Mouse (Mus musculus): ENCODE results near the gene Spata32. TPM values are rescaled to one million over a fixed set of nuclear protein-coding genes. Genes with fewer than 3 reads are reported as not detected.

The Spata32 gene
- polyA plus RNA-seq, 1 experiment from 2014 or later, result 0.40 TPM

- ATAC-seq (ENCODE audit: low FRiP score), result no peak
- H3K36me3 ChIP-seq, result no peaks in the 10 kb centered on the region
Measured at GRCm38 (mm10) chr11:103260034-103260433, 41.8 kb upstream of the Spata32 start.

GRCm38 (mm10) chr11:103257938-103258481 lies 39.8 kb upstream of the Spata32 start:
- no peak overlapping the region for H3K4me2 ChIP-seq
- no peak overlapping the region for H3K9ac ChIP-seq
- no peak overlapping the region for H3K4me3 ChIP-seq
- H3K27ac ChIP-seq, result no peak overlapping the region
- H3K27me3 ChIP-seq, result no peaks in the 10 kb centered on the region
- H3K4me1 ChIP-seq (replicated peaks), result peaks cover 24% of the 10 kb centered on the region
- no peaks in the 10 kb centered on the region for H3K36me3 ChIP-seq
- H3K9me3 ChIP-seq, result no peaks in the 10 kb centered on the region
- no peak for ATAC-seq (ENCODE audit: low FRiP score)
- WGBS, result 95% methylated on average over 4 of the region's 4 CpGs

More at GRCm38 (mm10) chr11:103260034-103260433, 41.8 kb upstream of the Spata32 start:
- H3K27me3 ChIP-seq, result no peaks in the 10 kb centered on the region
- no peak overlapping the region for H3K27ac ChIP-seq
- 94% methylated on average over 5 of the region's 5 CpGs for WGBS
- no peak overlapping the region for H3K4me2 ChIP-seq
- no peak overlapping the region for H3K9ac ChIP-seq
- peaks cover 39% of the 10 kb centered on the region for H3K4me1 ChIP-seq (replicated peaks)
- no peak overlapping the region for H3K4me3 ChIP-seq
- H3K9me3 ChIP-seq, result no peaks in the 10 kb centered on the region

GRCm38 (mm10) chr11:103253605-103254004 lies 35.4 kb upstream of the Spata32 start:
- Histone ChIP-seq H3K27ac (no peak overlapping the region), H3K9me3 (no peaks in the 10 kb centered on the region), H3K4me1 (replicated peaks) (peaks cover 18% of the 10 kb centered on the region), H3K9ac (no peak overlapping the region), H3K27me3 (no peaks in the 10 kb centered on the region), H3K36me3 (no peaks in the 10 kb centered on the region), H3K4me2 (no peak overlapping the region), H3K4me3 (no peak overlapping the region)
- ATAC-seq (ENCODE audit: low FRiP score), result no peak
- WGBS, result 92% methylated on average over 5 of the region's 5 CpGs

GRCm38 (mm10) chr11:103252380-103252779 lies 34.1 kb upstream of the Spata32 start:
- H3K4me3 ChIP-seq, result no peak overlapping the region
- H3K36me3 ChIP-seq, result no peaks in the 10 kb centered on the region
- 93% methylated on average over 5 of the region's 5 CpGs for WGBS
- no peak for ATAC-seq (ENCODE audit: low FRiP score)
- no peak overlapping the region for H3K9ac ChIP-seq
- H3K9me3 ChIP-seq, result no peaks in the 10 kb centered on the region
- H3K27ac ChIP-seq, result no peak overlapping the region
- no peak overlapping the region for H3K4me2 ChIP-seq
- peaks cover 30% of the 10 kb centered on the region for H3K4me1 ChIP-seq (replicated peaks)
- no peaks in the 10 kb centered on the region for H3K27me3 ChIP-seq

GRCm38 (mm10) chr11:103250324-103250723 lies 32.1 kb upstream of the Spata32 start:
- H3K9me3 ChIP-seq, result no peaks in the 10 kb centered on the region
- no peaks in the 10 kb centered on the region for H3K36me3 ChIP-seq
- ATAC-seq (ENCODE audit: low FRiP score), result no peak
- H3K4me3 ChIP-seq, result no peak overlapping the region
- H3K27me3 ChIP-seq, result no peaks in the 10 kb centered on the region
- no peak overlapping the region for H3K27ac ChIP-seq
- no peak overlapping the region for H3K9ac ChIP-seq
- H3K4me2 ChIP-seq, result no peak overlapping the region
- peaks cover 41% of the 10 kb centered on the region for H3K4me1 ChIP-seq (replicated peaks)
- 99% methylated on average over 3 of the region's 3 CpGs for WGBS

- no peaks in the 10 kb centered on the region for H3K9me3 ChIP-seq
- H3K27ac ChIP-seq, result no peak overlapping the region
- WGBS, result 69% methylated on average over 6 of the region's 6 CpGs
- no peak for ATAC-seq (ENCODE audit: low FRiP score)
- H3K4me3 ChIP-seq, result no peak overlapping the region
- no peak overlapping the region for H3K4me2 ChIP-seq
- H3K36me3 ChIP-seq, result no peaks in the 10 kb centered on the region
- peaks cover 48% of the 10 kb centered on the region for H3K4me1 ChIP-seq (replicated peaks)
- H3K27me3 ChIP-seq, result no peaks in the 10 kb centered on the region
- no peak overlapping the region for H3K9ac ChIP-seq
Measured at GRCm38 (mm10) chr11:103249509-103249908, 31.3 kb upstream of the Spata32 start.

- ATAC-seq (ENCODE audit: low FRiP score), result no peak
- H3K4me1 ChIP-seq (replicated peaks), result peaks cover 48% of the 10 kb centered on the region
Measured at GRCm38 (mm10) chr11:103248837-103249236, 30.6 kb upstream of the Spata32 start.

GRCm38 (mm10) chr11:103247504-103248177 lies 29.4 kb upstream of the Spata32 start:
- no peak overlapping the region for H3K9ac ChIP-seq
- peak overlapping the region; percentile 71 for H3K27ac ChIP-seq
- no peaks in the 10 kb centered on the region for H3K9me3 ChIP-seq
- peaks cover 43% of the 10 kb centered on the region for H3K4me1 ChIP-seq (replicated peaks)
- WGBS, result 65% methylated on average over 11 of the region's 11 CpGs
- no peak for ATAC-seq (ENCODE audit: low FRiP score)
- no peaks in the 10 kb centered on the region for H3K36me3 ChIP-seq
- no peaks in the 10 kb centered on the region for H3K27me3 ChIP-seq
- H3K4me2 ChIP-seq, result no peak overlapping the region
- no peak overlapping the region for H3K4me3 ChIP-seq

More at GRCm38 (mm10) chr11:103248837-103249236, 30.6 kb upstream of the Spata32 start:
- Histone ChIP-seq H3K4me3 (no peak overlapping the region), H3K9me3 (no peaks in the 10 kb centered on the region), H3K27ac (no peak overlapping the region), H3K36me3 (no peaks in the 10 kb centered on the region), H3K27me3 (no peaks in the 10 kb centered on the region), H3K9ac (no peak overlapping the region), H3K4me2 (no peak overlapping the region)
- 72% methylated on average over 5 of the region's 5 CpGs for WGBS

- Histone ChIP-seq H3K27ac (peak overlapping the region; percentile 35), H3K9ac (no peak overlapping the region)
- ATAC-seq (ENCODE audit: low FRiP score), result 0 out of 2 replicates have a peak, but pooled peaks have one; percentile 24
Measured at GRCm38 (mm10) chr11:103246731-103247290, 28.6 kb upstream of the Spata32 start.

GRCm38 (mm10) chr11:103246081-103246730 lies 28.0 kb upstream of the Spata32 start:
- H3K27me3 ChIP-seq, result no peaks in the 10 kb centered on the region
- 77% methylated on average over 10 of the region's 10 CpGs for WGBS
- H3K36me3 ChIP-seq, result no peaks in the 10 kb centered on the region
- peaks cover 54% of the 10 kb centered on the region for H3K4me1 ChIP-seq (replicated peaks)
- H3K4me2 ChIP-seq, result no peak overlapping the region
- no peak for ATAC-seq (ENCODE audit: low FRiP score)
- H3K9me3 ChIP-seq, result no peaks in the 10 kb centered on the region
- H3K27ac ChIP-seq, result peak overlapping the region; percentile 35; the same call in 1 of the 2 replicates
- no peak overlapping the region for H3K9ac ChIP-seq
- H3K4me3 ChIP-seq, result no peak overlapping the region

More at GRCm38 (mm10) chr11:103246731-103247290, 28.6 kb upstream of the Spata32 start:
- Histone ChIP-seq H3K36me3 (no peaks in the 10 kb centered on the region), H3K9me3 (no peaks in the 10 kb centered on the region), H3K27me3 (no peaks in the 10 kb centered on the region), H3K4me1 (replicated peaks) (peaks cover 48% of the 10 kb centered on the region), H3K4me3 (no peak overlapping the region), H3K4me2 (no peak overlapping the region)
- 68% methylated on average over 4 of the region's 4 CpGs for WGBS

- 80% methylated on average over 4 of the region's 4 CpGs for WGBS
- H3K4me2 ChIP-seq, result no peak overlapping the region
- no peaks in the 10 kb centered on the region for H3K27me3 ChIP-seq
- ATAC-seq (ENCODE audit: low FRiP score), result no peak
- no peak overlapping the region for H3K4me3 ChIP-seq
- H3K27ac ChIP-seq, result no peak overlapping the region
- no peak overlapping the region for H3K9ac ChIP-seq
- no peaks in the 10 kb centered on the region for H3K9me3 ChIP-seq
- H3K36me3 ChIP-seq, result peaks cover 6% of the 10 kb centered on the region; the same call in 1 of the 2 replicates
- peaks cover 62% of the 10 kb centered on the region for H3K4me1 ChIP-seq (replicated peaks)
Measured at GRCm38 (mm10) chr11:103244856-103245255, 26.6 kb upstream of the Spata32 start.

GRCm38 (mm10) chr11:103240740-103241139 lies 22.5 kb upstream of the Spata32 start:
- no peak overlapping the region for H3K4me3 ChIP-seq
- H3K27me3 ChIP-seq, result no peaks in the 10 kb centered on the region
- H3K36me3 ChIP-seq, result peaks cover 43% of the 10 kb centered on the region
- ATAC-seq (ENCODE audit: low FRiP score), result no peak
- 0 out of 2 replicates have a peak overlapping the region, but pooled peaks have one; percentile 1 for H3K27ac ChIP-seq
- no peak overlapping the region for H3K9ac ChIP-seq
- 53% methylated on average over 7 of the region's 7 CpGs for WGBS
- no peak overlapping the region for H3K4me2 ChIP-seq
- peaks cover 26% of the 10 kb centered on the region for H3K4me1 ChIP-seq (replicated peaks)
- no peaks in the 10 kb centered on the region for H3K9me3 ChIP-seq

All from hindbrain, embryonic 13.5 days (tissue).